Mouse (Mus musculus): ENCODE measurements around the gene Tex101. TPM values are rescaled to one million over a fixed set of nuclear protein-coding genes. Genes with fewer than 3 reads are reported as not detected.
A peak's percentile ranks its signal among the peaks of the same experiment; 100 is the strongest.
"Not testable (repeated sequence)": the region's sequence is repeated elsewhere in the genome, so short reads cannot be mapped to it uniquely, and the experiment has no call there.

Tex101 gene
- not detected for total RNA-seq (2021)

DNA sequence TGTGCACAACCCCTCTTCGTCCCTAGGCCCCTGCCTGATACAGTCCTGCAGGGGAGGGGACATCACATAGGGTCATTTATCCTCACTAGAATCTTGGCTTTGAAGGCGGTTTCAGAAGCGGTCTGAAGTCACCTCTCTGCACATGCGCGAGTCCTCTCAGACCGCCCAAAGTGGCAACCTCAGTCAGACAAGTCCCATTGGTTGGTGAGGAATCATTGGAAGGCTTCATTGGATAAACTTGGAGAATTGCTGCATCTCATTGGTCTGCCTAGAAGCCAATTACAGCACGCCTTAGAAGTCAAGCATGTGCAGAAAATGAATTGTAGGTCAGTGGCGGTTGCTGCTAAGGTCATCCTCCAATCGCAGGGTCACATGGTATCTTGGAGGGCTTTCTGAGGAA, at the start of gene Tex101:
Tex101 (minus strand) TSS at position 101 of the 400 bp plus-strand sequence.
- no peak for DNase-seq

DNA sequence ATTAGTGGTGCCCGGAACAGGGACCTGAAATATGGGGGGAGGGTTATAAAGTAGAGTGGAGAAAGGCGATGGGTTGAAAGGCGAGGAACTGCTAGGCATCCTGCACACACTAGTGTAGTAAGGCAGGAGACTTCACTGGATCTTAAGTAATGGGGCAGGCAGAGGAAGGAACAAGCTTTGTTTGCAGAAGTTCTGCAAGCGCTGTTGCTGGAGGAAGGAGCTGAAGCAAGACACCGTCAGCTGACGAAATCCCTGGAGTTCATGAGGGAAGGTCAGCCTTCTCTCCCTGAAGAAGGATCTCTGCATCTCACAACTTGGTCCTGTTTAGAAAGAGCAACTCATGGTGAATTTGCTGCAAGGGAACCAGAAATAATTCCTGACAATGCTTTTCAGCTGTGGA, 38.6 kb upstream of the Tex101 start:
- DNase-seq = no peak

DNA sequence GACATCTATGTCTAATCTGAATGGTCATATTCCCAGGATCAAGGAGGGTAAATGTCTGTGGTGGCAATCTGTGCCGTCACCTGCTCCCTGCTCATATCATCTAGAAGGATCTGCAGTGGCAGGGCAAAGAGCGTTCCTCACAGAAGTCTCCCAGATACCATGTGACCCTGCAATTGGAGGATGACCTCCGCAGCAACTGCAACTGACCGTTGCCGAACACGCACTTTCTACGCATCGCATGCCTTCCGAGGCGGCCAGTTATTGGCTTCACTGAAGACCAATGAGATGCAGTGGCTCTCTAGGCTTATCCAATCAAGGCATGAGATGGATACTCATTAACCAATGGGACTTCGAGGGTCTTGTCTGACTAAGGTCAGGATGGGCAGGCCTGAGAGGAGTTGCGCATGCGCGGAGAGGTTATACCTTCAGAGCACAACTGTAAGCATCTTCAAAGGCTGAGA, 32.4 kb upstream of the Tex101 start, which contains the start of gene BC049730:
BC049730 (plus strand) TSS at position 411 of the 461 bp plus-strand sequence.
- no peak for DNase-seq

DNA sequence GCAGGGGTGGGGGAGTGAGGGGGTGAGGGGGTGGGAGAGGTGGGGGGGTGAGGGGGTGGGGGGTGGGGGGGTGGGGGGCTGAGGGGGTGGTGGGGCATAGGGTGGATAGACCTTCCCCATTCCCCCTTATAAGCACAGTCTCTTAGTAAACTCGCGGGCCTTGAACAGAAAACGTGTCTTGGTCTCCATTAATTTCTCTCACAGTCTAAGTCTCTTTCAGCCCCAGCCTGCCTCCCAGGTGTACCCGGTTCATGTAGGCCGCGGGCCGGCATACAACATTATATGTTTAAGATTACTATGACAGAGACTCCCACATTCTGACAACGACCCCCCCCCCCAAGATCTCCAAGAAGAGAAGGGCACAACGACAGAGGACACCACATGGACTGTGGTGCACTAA, 26.4 kb upstream of the Tex101 start:
- DNase-seq = not testable (repeated sequence)

- not testable (repeated sequence) for DNase-seq
Observed at GRCm38 (mm10) chr7:24697891-24698290, 21.4 kb upstream of the Tex101 start.

GRCm38 (mm10) chr7:24692693-24693092, 16.2 kb upstream of the Tex101 start:
- DNase-seq = not testable (repeated sequence)

- DNase-seq = not testable (repeated sequence)
Observed at GRCm38 (mm10) chr7:24687519-24687918, 11.0 kb upstream of the Tex101 start.

- DNase-seq = not testable (repeated sequence)
Observed at GRCm38 (mm10) chr7:24684121-24684520, 7.6 kb upstream of the Tex101 start.

DNA sequence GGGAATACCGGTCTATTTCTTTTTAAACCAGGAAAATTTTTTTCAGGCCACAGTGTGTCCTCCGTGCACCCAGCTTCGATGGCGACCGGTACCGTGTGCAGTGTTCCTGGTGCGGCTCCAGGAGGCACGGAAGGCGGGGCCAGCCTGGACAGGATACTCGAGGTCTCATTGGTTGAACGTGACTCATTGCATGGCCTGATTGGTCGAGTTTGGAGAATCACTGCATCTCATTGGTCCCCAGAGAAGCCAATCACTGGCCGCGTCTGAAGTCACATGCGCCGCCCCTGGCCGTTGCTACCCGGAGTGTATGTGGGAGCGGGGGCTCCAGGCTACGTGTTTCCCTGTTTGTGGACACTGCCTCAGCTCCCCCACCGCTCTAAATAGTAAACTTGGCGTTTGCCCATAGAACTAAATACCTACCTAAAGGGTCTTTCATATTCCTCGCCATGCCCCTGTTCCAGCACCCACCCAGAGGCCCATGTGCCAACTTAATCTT, 4.5 kb downstream of the Tex101 start:
- no peak for DNase-seq

DNA sequence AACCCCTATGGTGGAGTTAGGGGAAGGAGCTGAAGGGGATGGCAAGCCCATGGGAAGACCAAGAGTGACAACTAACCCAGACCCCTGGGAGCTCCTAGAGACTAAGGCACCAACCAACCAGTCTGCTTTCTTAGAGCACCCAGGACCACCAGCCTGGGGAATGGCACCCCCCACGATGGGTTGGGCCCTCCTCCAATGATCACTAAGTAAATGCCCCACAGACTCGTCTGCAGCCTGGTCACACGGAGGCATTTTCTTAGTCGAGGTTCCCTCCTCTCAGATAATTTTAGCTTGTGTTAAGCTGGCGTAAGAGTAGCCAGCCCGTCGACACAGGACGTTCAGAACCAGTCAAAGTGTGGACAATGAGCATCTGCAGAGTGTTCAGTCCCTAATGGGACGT, 11.5 kb downstream of the Tex101 start:
- DNase-seq = no peak

- no peak for DNase-seq
Observed at GRCm38 (mm10) chr7:24664301-24664700, 12.2 kb downstream of the Tex101 start.

GRCm38 (mm10) chr7:24662575-24662974, 13.9 kb downstream of the Tex101 start:
- DNase-seq = peak; percentile 35 to 52

- no peak for DNase-seq
Observed at GRCm38 (mm10) chr7:24661118-24661904, 15.2 kb downstream of the Tex101 start.

DNA sequence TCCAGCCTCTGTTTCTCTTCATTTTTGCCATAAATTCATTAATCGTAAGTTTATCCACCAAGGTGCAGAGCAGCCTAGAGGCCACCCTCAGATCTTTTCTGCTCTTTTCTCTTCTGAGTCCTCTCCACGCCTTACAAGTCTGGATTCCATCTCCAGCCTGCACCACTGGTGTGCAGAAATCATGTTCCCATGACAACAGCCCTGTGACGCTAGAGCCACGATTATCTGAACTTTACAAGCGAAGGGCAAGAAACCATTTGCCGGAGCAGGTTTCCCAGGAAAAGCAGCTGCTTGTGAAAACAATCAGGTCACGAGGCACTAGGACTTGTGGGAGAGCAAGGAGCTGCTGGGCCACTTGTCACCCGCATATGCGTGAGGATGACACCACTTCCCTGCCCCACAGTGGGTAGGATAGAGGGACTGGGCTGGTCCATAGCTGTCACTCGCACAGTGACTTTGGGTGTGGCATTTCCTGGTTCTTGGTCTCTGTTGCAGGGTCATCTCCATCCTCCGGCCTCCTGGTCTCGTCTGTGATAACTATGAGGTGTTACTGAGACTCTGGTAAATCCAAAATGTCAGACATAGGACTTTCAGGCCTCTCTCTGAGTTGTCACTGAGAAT, 16.6 kb downstream of the Tex101 start:
- no peak for DNase-seq

GRCm38 (mm10) chr7:24653681-24654080, 22.8 kb downstream of the Tex101 start:
- peak in 1 of 2 experiments; percentile 34 for DNase-seq

GRCm38 (mm10) chr7:24646486-24646885, 30.0 kb downstream of the Tex101 start:
- no peak for DNase-seq

DNA sequence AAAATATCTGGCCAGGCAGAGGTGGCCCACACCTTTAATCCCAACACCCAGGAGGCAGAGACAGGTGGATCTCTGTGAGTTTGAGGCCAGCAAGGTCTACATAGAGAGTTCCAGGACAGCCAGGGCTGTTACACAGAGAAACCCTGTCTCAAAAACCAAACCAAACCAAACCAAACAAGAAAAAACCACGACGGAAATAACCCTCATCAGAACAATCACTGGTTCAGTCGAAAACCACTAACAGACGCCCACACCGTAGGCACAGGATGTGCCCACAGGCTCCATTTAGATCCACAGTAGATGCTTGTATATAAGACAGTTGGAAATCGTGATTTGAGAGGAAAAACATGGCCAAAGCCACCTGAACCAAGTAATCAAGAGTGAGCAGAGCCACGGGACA, 31.5 kb downstream of the Tex101 start:
- DNase-seq = no peak

DNA sequence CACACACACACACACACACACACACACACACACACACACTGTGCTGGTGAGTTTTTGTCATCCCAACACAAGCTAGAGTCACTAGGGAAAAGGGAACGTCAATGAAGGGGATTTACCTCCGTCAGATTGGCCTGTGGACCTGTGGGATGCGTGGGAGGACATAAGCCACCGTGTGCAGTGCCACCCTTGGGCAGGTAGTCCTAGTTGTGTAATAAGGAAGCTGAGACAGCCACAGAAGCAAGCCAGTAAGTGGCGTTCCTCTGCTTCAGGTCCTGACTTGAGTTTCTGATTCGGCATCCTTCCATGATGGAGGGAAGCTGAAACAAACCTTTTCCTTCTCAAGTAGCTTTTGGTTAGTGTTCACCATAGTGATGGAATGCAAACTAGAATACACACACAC, 32.0 kb downstream of the Tex101 start:
- no peak for DNase-seq

DNA sequence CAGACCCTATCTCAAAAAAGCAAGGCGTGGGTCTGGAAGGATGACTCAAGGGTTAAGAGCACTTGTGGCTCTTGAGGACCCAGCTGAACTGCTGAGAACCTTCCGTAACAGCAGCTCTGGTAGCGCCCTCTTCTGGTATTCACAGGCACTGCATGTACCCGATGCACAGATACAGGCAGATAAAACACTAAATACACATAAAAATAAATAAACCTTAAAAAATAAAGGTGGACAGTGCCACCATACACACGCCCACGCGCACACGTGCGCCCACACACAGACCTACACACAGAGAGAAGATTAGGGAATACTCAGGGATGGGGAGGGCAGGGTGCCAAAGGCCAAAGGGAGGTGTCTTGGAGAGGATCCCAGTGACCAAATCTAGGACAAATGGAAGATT, 34.0 kb downstream of the Tex101 start:
- peak in 1 of 2 experiments; percentile 18 for DNase-seq

GRCm38 (mm10) chr7:24640450-24640849, 36.0 kb downstream of the Tex101 start:
- no peak for DNase-seq

GRCm38 (mm10) chr7:24638026-24638856, 38.2 kb downstream of the Tex101 start:
- DNase-seq = no peak

- DNase-seq = no peak
Observed at GRCm38 (mm10) chr7:24637046-24637445, 39.4 kb downstream of the Tex101 start.

DNA sequence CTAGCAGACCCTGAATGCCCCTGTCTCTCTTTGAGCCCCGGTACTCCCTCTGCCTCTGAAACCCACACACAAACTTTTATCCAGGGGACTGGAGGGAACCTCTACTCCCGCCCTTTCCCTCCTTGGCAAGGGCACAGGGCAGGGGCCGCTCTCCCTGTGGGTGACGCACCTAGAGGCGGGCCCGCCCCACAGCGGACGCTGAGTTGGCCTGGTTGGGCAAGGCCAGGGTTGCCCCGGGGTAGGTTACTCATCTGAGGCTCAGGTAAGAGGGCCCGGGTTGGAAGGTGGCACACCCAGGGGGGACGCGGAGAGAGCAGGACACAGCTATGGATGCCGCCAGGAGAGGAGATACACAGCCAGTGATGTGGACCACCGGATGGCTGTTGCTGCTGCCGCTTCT, 40.2 kb downstream of the Tex101 start, which contains the start of gene Lypd3:
Lypd3 (plus strand) TSS at position 287 of the 400 bp plus-strand sequence.
- DNase-seq = no peak

Measured in layer of hippocampus, postnatal 36 days (tissue).